Mouse (Mus musculus) hindbrain, embryonic 16.5 days (tissue): ENCODE data around the gene Zfp784. TPM values are rescaled to one million over a fixed set of nuclear protein-coding genes. Genes with fewer than 3 reads are reported as not detected.

Experiments used
- ATAC-seq: fragments of 200-750 bp; cut with Nextera tagmentation; 2 replicates; pipeline ENCODE4 v1.8.0; 2017; ENCODE audit warnings: moderate TSS enrichment, moderate library complexity
- H3K27ac ChIP-seq: fragments of 300-500 bp; sonication (generic); 2 replicates; pipeline ENCODE4 v1.5.1; 2014; ENCODE audit warnings: low read depth, mild to moderate bottlenecking, control low read depth, low read length, moderate library complexity
- H3K27me3 ChIP-seq: fragments of 300-500 bp; sonication (generic); replicated peaks from 2 replicates; pipeline ENCODE4 v1.6.1; 2014; ENCODE audit warnings: low read length; ENCODE audit not compliant: control insufficient read depth, insufficient read depth
- H3K36me3 ChIP-seq: fragments of 300-500 bp; sonication (generic); 2 replicates; pipeline ENCODE4 v1.6.1; 2014; ENCODE audit warnings: mild to moderate bottlenecking, low read length, moderate library complexity, mixed read lengths; ENCODE audit not compliant: control insufficient read depth, insufficient read depth
- H3K4me1 ChIP-seq: fragments of 300-500 bp; sonication (generic); 2 replicates; pipeline ENCODE4 v1.6.1; 2014; ENCODE audit warnings: low read depth, low read length; ENCODE audit not compliant: control insufficient read depth, insufficient read depth
- H3K4me2 ChIP-seq: fragments of 300-500 bp; sonication (generic); 2 replicates; pipeline ENCODE4 v1.6.1; 2014; ENCODE audit warnings: mild to moderate bottlenecking, low read length, control low read depth, moderate library complexity
- H3K4me3 ChIP-seq: fragments of 300-500 bp; sonication (generic); 2 replicates; pipeline ENCODE4 v1.5.1; 2014; ENCODE audit warnings: mild to moderate bottlenecking, low read length, control low read depth, moderate library complexity
- H3K9ac ChIP-seq: fragments of 300-500 bp; sonication (generic); 2 replicates; pipeline ENCODE4 v1.6.1; 2014; ENCODE audit warnings: low read depth, mild to moderate bottlenecking, control low read depth, low read length, moderate library complexity
- H3K9me3 ChIP-seq: fragments of 300-500 bp; sonication (generic); 2 replicates; pipeline ENCODE4 v1.6.1; 2014; ENCODE audit warnings: mild to moderate bottlenecking, low read length, moderate library complexity; ENCODE audit not compliant: control insufficient read depth
- WGBS: fragments of 180-500 bp; shearing (Covaris S2); extraction: QIAGEN DNeasy Blood & Tissue Kit; methylation state at CpG from one replicate; pipeline ENCODE4 v1.1.7; 2014; 5-methylcytosine and 5-hydroxymethylcytosine counted together
- polyA plus RNA-seq: library from polyadenylated mRNA; unstranded; fragments of >200 nt; fragmentation: Nextera tagmentation; extraction: Ambion mirVana; gene quantifications from 2 replicates; pipeline ENCODE4 v1.2.1, GENCODE M21; 2015

Zfp784 gene
- 9.7 and 10.2 TPM in 2 replicates for polyA plus RNA-seq

- Histone ChIP-seq H3K4me1 (peaks cover 5% of the 10 kb centered on the region; the same call in 1 of the 2 replicates), H3K9me3 (no peaks in the 10 kb centered on the region), H3K27me3 (no peaks in the 10 kb centered on the region), H3K27ac (peak within 1 kb of the TSS; percentile 91), H3K4me3 (peak within 1 kb of the TSS; percentile 48), H3K4me2 (peak within 1 kb of the TSS; percentile 62), H3K9ac (peak within 1 kb of the TSS; percentile 71), H3K36me3 (peaks cover 13% of the 10 kb centered on the region)
- peak; percentile 97 for ATAC-seq
- 2% methylated on average over 48 of the region's 48 CpGs for WGBS
Measured at GRCm38 (mm10) chr7:5038109-5038732, at the start of gene Zfp784. Zfp784 (minus strand) TSS chr7:5038446.

GRCm38 (mm10) chr7:5087886-5088285 lies 49.6 kb upstream of the Zfp784 start:
- H3K27me3 ChIP-seq: no peaks in the 10 kb centered on the region
- H3K4me3 ChIP-seq: no peak overlapping the region
- 88% methylated on average over 4 of the region's 4 CpGs for WGBS
- no peak for ATAC-seq
- H3K36me3 ChIP-seq: peaks cover 16% of the 10 kb centered on the region
- H3K9ac ChIP-seq: no peak overlapping the region
- no peaks in the 10 kb centered on the region; the same call in 1 of the 2 replicates for H3K4me1 ChIP-seq
- H3K4me2 ChIP-seq: no peak overlapping the region
- H3K27ac ChIP-seq: no peak overlapping the region
- H3K9me3 ChIP-seq: no peaks in the 10 kb centered on the region

GRCm38 (mm10) chr7:5086921-5087440 lies 48.7 kb upstream of the Zfp784 start:
- peaks cover 16% of the 10 kb centered on the region for H3K36me3 ChIP-seq
- WGBS: 71% methylated on average over 5 of the region's 5 CpGs

GRCm38 (mm10) chr7:5085512-5085911 lies 47.3 kb upstream of the Zfp784 start:
- Histone ChIP-seq H3K4me2 (no peak overlapping the region), H3K9me3 (no peaks in the 10 kb centered on the region), H3K27me3 (no peaks in the 10 kb centered on the region), H3K4me1 (peaks cover 15% of the 10 kb centered on the region), H3K9ac (no peak overlapping the region), H3K36me3 (peaks cover 16% of the 10 kb centered on the region), H3K4me3 (no peak overlapping the region), H3K27ac (no peak overlapping the region)
- WGBS: 90% methylated on average over 1 of the region's 1 CpGs
- no peak for ATAC-seq

More at GRCm38 (mm10) chr7:5086921-5087440, 48.7 kb upstream of the Zfp784 start:
- Histone ChIP-seq H3K4me3 (no peak overlapping the region), H3K27ac (no peak overlapping the region), H3K9me3 (no peaks in the 10 kb centered on the region), H3K27me3 (no peaks in the 10 kb centered on the region), H3K4me2 (no peak overlapping the region), H3K4me1 (peaks cover 2% of the 10 kb centered on the region), H3K9ac (no peak overlapping the region)
- ATAC-seq: no peak

GRCm38 (mm10) chr7:5083325-5084105 lies 45.3 kb upstream of the Zfp784 start:
- H3K4me3 ChIP-seq: no peak overlapping the region
- no peak for ATAC-seq
- 91% methylated on average over 18 of the region's 18 CpGs for WGBS
- no peak overlapping the region for H3K27ac ChIP-seq
- H3K4me1 ChIP-seq: peaks cover 15% of the 10 kb centered on the region
- H3K9ac ChIP-seq: no peak overlapping the region
- no peaks in the 10 kb centered on the region for H3K27me3 ChIP-seq
- peaks cover 16% of the 10 kb centered on the region; the same call in 1 of the 2 replicates for H3K36me3 ChIP-seq
- no peak overlapping the region for H3K4me2 ChIP-seq
- no peaks in the 10 kb centered on the region for H3K9me3 ChIP-seq

- Histone ChIP-seq H3K4me3 (no peak overlapping the region), H3K9ac (no peak overlapping the region), H3K36me3 (peaks cover 23% of the 10 kb centered on the region; the same call in 1 of the 2 replicates), H3K27ac (no peak overlapping the region), H3K27me3 (no peaks in the 10 kb centered on the region), H3K4me2 (peak overlapping the region; percentile 58), H3K9me3 (no peaks in the 10 kb centered on the region), H3K4me1 (peaks cover 15% of the 10 kb centered on the region)
- 98% methylated on average over 2 of the region's 2 CpGs for WGBS
- ATAC-seq: no peak
Measured at GRCm38 (mm10) chr7:5081939-5082338, 43.7 kb upstream of the Zfp784 start.

GRCm38 (mm10) chr7:5081241-5081640 lies 43.0 kb upstream of the Zfp784 start:
- 69% methylated on average over 6 of the region's 6 CpGs for WGBS
- Histone ChIP-seq H3K9me3 (no peaks in the 10 kb centered on the region), H3K27me3 (no peaks in the 10 kb centered on the region), H3K36me3 (peaks cover 29% of the 10 kb centered on the region; the same call in 1 of the 2 replicates), H3K4me3 (peak overlapping the region; percentile 99), H3K4me2 (peak overlapping the region; percentile 58), H3K4me1 (peaks cover 15% of the 10 kb centered on the region), H3K9ac (no peak overlapping the region), H3K27ac (no peak overlapping the region)
- no peak for ATAC-seq

- WGBS: 17% methylated on average over 6 of the region's 6 CpGs
- peaks cover 30% of the 10 kb centered on the region; the same call in 1 of the 2 replicates for H3K36me3 ChIP-seq
- no peak for ATAC-seq
- no peaks in the 10 kb centered on the region for H3K9me3 ChIP-seq
- peak overlapping the region; percentile 99 for H3K9ac ChIP-seq
- peak overlapping the region; percentile 58 for H3K4me2 ChIP-seq
- no peaks in the 10 kb centered on the region for H3K27me3 ChIP-seq
- peaks cover 15% of the 10 kb centered on the region for H3K4me1 ChIP-seq
- H3K27ac ChIP-seq: peak overlapping the region; percentile 93
- H3K4me3 ChIP-seq: peak overlapping the region; percentile 99
Measured at GRCm38 (mm10) chr7:5080815-5081214, 42.6 kb upstream of the Zfp784 start.
